Mouse (Mus musculus) spleen, adult 2 months (tissue): ENCODE data around the gene Plek.
"Not testable (repeated sequence)": the region's sequence is repeated elsewhere in the genome, so short reads cannot be mapped to it uniquely, and the experiment has no call there.

Experiments used
- CTCF ChIP-seq: fragments of 200-500 bp; IDR thresholded peaks from 2 replicates; pipeline ENCODE4 v1.5.1; 2011; ENCODE audit warnings: mild to moderate bottlenecking, inconsistent platforms; ENCODE audit not compliant: insufficient read depth, insufficient read length, insufficient replicate concordance; ENCODE audit errors: extremely low read depth
- POLR2A ChIP-seq: fragments of 200-500 bp; IDR thresholded peaks from 2 replicates; pipeline ENCODE4 v1.6.1; 2011; ENCODE audit warnings: low read depth, low read length, inconsistent platforms

DNA sequence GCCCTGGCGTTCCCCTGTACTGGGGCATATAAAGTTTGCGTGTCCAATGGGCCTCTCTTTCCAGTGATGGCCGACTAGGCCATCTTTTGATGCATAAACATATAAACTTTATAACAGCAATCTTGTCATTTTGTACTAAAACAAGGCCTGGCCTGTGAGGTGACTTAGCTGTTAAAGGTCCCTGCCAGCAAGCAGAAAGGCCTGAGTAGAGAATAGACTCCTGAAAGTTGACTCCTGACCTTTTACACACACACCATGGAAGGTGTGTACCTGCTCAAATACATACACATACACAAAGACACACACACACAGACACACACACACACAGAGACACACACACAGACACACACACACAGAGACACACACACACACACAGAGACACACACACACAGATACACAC is 45.7 kb downstream of the Plek start:
- TF ChIP-seq CTCF, POLR2A: not testable (repeated sequence)
